Mouse (Mus musculus): ENCODE results near the gene Fbxw4.
A peak's percentile ranks its signal among the peaks of the same experiment; 100 is the strongest.

Gene Fbxw4

DNA sequence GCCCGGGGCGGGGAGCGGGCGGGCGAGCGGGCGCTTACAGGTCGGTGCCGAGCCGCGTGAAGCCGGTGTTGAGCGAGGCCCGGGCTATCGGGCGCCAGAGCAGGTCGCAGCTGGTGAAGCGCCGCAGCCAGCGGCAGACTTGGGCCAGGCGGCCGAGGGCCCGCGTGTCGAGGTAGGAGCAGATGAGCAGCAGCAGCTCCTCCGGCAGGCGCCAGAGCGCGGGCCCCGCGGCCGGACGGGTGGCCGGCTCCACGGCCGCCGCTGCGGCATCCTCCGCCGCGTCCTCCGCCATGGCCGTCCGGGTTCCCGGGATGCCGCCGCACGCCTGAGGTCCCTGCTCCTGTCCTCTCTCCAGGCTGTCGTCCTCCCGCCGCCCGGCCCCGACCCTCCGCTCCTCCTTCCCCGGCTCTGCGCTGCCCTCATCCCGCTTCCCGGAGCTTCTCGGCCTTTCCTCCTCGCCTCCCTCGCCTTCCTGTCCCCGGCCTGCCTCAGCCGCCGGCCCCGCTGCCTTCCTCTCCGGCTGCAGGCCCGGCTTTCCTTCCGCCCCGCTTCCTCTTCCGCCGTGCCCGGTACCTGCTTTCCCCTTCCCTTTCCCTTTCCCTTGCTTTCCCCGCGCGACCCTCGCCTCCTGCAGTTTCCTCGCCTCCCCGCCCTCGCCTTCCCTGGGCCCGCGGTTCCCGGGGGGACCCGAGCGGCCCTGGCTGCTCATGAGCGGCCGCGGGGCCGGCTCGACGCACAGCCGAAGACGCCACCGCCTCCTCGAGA lies at the start of gene Fbxw4:
TSS of gene Fbxw4 (minus strand) at position 575 of the 765 bp plus-strand sequence.
- peak; percentile 56 for DNase-seq (ENCODE audit: low read depth, low spot score)

DNA sequence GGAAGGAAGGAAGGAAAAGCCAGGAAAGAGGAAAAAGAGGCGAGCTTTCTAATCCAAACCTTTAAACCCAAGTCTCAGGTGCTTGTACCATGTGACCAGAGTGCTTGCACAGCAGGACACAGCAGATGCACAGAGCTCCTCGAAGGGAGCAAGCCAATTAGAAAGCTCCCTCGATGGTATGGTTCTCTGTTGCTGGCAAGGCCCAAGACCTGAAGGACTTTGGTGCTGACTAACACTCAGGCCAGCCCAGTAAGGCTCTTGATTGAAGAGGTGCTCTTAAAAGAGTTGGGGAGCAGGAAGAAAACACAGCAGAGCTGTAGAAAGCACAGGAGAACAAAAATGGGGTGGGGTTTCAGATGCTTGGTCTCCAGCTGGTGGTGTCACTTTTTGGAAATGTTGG lies 48.6 kb upstream of the Fbxw4 start:
- DNase-seq (ENCODE audit: low read depth, low spot score), result no peak

DNA sequence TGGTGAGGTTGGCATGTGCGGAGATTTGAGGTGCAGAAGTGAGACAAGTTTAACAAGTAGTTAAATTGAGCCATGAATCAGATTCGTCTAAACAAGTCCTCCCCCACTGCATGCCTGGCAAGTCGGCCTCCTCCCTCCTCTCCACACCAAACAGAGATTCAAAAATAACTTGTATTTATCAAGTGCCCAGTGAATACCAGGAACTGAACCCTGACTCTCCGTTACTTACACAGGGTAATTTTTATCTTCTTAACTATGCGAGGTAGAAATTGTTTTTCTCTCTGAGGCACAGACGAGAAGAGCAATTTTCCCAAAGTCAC lies 36.1 kb upstream of the Fbxw4 start:
- no peak for DNase-seq (ENCODE audit: low read depth, low spot score)

DNA sequence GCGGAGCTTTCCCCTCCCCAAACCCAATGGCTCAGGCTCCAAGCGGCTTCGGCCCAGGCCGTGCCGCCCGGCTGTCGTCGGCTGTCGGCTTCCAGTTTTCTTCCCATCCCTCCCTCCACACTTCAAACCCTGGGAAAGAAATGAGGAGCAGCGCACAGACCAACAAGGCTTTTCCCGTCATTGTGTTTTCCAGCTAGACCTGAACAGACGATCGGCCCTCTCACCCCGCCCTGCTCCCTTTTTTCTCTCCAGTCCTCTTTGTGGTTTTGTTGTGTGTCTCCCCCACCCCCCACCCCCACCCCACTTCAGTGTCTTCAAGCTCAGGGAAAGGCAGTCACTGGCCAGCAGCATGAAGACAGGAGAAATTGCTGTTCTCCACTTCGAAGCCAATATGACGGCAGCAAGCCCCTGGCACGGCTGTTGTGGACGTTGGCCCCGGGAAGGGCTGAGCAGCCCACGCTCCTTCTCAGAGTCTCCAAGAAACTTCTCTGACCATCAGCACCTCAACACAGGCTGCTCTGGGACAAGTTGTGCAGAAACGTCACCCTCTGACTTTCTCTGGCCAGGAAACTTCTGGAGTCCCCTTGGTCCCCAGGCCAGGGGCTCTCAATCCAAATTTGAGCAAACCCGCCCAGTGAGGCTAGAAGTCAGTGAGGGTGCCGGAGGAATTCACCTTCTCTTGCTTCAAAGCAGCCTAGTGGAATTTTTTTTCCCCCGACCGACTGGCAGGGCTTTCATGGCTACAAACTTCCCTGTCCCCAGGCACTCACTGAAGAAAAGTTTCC lies 35.6 kb upstream of the Fbxw4 start:
- no peak for DNase-seq (ENCODE audit: low read depth, low spot score)

DNA sequence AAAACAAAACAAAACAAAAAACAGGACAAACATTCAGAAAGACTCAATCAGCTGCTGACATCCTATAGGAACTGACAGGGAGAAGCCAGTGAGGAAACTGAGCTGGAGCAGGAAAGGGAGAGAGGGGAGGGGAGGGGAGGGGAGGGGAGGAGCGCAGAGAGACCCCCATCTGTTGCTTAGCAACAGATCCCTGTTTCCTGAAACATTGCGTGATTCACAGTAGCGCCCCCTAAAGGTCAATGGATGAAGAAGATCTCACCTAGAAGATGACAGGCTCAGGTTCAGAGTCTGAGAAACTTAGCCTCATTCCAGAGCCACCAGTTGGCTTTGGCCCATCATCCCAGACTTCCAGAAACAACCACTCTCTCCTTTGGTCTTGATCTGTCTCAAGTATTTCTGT lies 33.9 kb upstream of the Fbxw4 start:
- peak; percentile 86 for DNase-seq (ENCODE audit: low read depth, low spot score)

GRCm38 (mm10) chr19:45692211-45692610 lies 32.1 kb upstream of the Fbxw4 start:
- DNase-seq (ENCODE audit: low read depth, low spot score), result no peak

GRCm38 (mm10) chr19:45691001-45691535 lies 31.0 kb upstream of the Fbxw4 start:
- DNase-seq (ENCODE audit: low read depth, low spot score), result no peak

DNA sequence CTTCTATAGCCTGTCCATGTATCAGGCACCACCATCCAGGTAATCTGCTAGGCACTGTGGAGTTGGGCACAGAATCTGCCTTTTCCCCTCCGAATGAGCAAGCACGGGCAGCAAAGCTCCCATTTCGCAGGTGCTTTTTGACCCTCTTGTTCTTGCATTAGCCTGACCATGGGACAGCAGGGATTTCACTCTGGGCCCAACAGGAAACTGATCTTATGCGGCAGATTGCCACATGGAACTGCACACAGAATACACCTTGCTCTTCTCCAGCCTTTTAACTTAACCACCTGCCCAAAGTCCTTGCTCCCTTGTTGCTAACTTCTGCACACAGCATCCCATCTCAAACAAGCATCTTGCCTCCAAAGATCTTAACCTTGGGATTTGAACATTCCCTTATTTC lies 26.9 kb upstream of the Fbxw4 start:
- DNase-seq (ENCODE audit: low read depth, low spot score), result no peak

DNA sequence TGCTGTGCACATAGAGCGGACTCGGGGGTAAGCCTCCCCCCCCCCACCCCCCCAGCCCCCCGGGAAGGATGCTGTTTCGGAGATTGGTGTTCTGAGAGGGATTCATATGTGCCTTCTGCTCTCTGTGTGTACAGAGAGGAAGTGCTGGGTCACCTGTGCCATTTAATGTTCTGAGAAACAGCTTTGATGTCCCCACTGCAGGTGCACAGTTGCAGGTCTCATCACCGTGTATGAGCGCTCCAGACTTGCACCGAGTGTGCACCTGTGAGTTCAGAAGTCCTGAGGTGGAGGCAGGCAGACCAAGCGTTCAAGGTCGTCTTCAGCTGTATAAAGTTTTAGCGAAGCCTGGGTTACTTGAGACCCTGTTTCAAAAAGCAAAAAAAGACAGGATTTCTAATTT lies 23.6 kb upstream of the Fbxw4 start:
- no peak for DNase-seq (ENCODE audit: low read depth, low spot score)

GRCm38 (mm10) chr19:45680495-45681130 lies 20.5 kb upstream of the Fbxw4 start:
- DNase-seq (ENCODE audit: low read depth, low spot score), result no peak

DNA sequence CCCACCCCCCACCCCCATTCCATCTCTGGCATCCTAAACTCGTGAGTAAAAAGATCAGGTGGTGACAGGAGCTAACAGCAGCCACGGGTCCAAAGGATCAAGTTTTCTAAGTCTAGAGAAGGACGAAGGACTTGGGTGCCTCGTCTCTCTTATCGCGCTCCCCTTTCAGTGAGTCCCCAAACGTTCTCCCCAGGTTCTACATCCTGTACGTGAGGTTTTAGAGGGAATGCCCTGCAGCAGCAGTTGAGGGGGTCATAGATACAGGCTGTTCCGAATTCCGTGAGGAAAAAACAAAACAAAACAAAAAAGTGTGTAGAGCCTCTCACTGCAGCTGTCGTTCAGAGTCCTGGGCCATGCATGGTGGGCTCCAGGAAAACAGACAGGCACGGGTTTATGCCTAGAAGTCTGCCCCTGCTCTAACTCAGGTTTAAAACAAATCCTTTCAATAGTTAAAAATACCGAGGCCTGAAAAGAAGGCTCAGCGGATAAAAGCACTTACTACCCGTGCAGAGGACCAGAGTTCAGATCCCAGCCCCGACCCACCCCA lies 16.7 kb upstream of the Fbxw4 start:
- no peak for DNase-seq (ENCODE audit: low read depth, low spot score)

DNA sequence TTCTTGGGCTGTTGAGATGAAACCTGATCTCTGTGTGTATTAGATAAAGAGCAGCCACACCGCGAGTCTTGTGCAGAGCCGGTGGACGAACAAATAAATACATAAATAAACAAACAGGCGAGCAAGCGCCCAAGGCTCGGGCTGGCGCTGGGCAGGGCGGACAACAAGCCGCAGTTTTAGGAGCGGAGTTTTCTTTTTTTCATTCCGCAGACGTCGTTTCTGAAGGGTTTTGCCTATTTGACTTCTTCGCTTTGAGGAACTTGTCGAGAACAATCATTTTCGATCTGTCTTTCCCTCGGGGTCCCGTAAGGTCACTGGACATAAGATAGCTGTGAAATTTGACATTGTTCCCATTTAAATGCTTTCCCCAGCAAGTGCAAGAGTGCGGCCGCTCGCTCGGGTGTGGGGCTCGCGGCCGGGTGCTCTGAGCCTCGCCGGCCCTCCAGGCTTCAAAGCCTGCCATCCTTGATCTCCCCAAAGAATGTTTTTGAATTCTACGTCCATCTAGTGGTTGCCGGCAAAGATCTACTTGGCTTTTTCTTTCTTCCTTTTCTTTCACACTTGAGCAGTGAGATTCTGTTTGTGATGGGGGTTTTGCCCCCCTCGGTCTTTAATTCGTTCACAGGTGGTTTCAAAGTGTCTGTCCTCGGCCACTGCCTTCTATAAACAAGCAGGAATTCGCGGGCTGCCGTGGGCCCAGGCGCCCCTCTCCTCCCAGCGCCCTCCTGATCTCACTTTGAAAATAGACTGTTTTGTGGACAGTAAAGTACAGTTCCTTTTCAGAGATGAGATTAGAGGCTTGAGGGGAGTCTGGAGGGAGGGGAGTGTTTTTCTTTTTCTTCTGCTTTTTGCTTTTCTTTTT lies 15.8 kb upstream of the Fbxw4 start:
- DNase-seq (ENCODE audit: low read depth, low spot score), result no peak

GRCm38 (mm10) chr19:45675196-45675595 lies 15.1 kb upstream of the Fbxw4 start:
- DNase-seq (ENCODE audit: low read depth, low spot score), result no peak

- DNase-seq (ENCODE audit: low read depth, low spot score), result no peak
Observed at GRCm38 (mm10) chr19:45672971-45673370, 12.9 kb upstream of the Fbxw4 start.

DNA sequence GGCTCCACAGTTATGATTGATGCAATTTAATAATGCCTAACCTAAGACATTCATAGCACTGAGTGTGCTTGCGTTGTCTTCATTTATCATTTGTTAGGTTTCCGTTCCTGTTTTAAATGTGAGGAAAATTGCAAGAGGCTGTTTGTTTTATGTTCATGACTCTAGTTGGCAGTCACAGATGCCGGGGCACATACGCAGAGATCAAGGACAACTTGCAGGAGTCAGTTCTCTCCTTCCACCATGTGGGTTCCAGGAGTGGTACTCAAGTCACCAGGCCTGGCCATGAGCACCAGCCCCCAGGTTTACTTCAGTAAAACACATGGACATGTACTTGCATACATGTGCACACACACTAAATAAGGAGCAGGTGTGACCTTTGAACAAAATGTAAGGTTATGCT lies 8.9 kb upstream of the Fbxw4 start:
- no peak for DNase-seq (ENCODE audit: low read depth, low spot score)

- DNase-seq (ENCODE audit: low read depth, low spot score), result no peak
Observed at GRCm38 (mm10) chr19:45663851-45664250, 3.7 kb upstream of the Fbxw4 start.

GRCm38 (mm10) chr19:45660503-45660790 lies 335 bp upstream of the Fbxw4 start:
- no peak for DNase-seq (ENCODE audit: low read depth, low spot score)

DNA sequence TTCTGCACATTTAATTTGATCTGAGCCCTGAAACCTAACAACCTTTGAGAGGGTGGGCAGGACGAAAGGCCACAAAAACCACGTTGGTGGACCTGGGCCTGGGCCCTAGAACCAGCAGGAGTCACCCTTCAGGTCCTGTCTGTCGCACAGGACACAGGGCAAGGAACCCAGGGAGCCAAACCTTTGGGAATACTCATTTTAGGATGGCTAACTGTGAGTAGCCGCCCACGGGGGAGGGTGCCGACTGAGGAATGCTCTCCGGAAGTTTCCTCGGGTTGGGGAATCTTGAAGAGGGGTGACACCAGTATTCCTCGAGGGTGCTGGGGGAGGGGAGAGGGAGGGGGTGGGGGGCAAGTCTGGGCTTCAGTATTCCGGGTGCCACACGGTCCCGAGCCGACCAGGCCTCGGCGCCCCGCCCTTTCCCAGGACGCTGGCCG lies 793 bp downstream of the Fbxw4 start:
- DNase-seq (ENCODE audit: low read depth, low spot score), result peak; percentile 73

GRCm38 (mm10) chr19:45658556-45659268 lies 1.4 kb downstream of the Fbxw4 start:
- DNase-seq (ENCODE audit: low read depth, low spot score), result peak; percentile 22

GRCm38 (mm10) chr19:45657828-45658227 lies 2.3 kb downstream of the Fbxw4 start:
- no peak for DNase-seq (ENCODE audit: low read depth, low spot score)

Data from R1 (cell line).